Mouse (Mus musculus) bone marrow, adult 2 months (tissue): Measurements from ENCODE around the gene Olfr767. TPM values are rescaled to one million over a fixed set of nuclear protein-coding genes. Genes with fewer than 3 reads are reported as not detected.

Experiments
- H3K27ac ChIP-seq: fragments of 200-500 bp; 2 replicates; pipeline ENCODE4 v1.5.1; 2012; ENCODE audit warnings: low read depth, mild to moderate bottlenecking, control low read depth, inconsistent platforms, low read length; ENCODE audit not compliant: control insufficient read depth, poor library complexity, insufficient read depth
- H3K4me1 ChIP-seq: fragments of 200-500 bp; 2 replicates; pipeline ENCODE4 v1.6.1; 2011; ENCODE audit warnings: low read length; ENCODE audit not compliant: control insufficient read depth, insufficient read depth
- H3K4me3 ChIP-seq: fragments of 200-500 bp; replicated peaks from 2 replicates; pipeline ENCODE3; 2011; ENCODE audit warnings: mild to moderate bottlenecking, low read depth, low read length, control low read depth; ENCODE audit not compliant: control insufficient read depth
- CTCF ChIP-seq: fragments of 200-500 bp; IDR thresholded peaks from 2 replicates; pipeline ENCODE4 v1.5.1; 2011; ENCODE audit warnings: low read length, control low read depth; ENCODE audit not compliant: control insufficient read depth, insufficient read depth
- POLR2A ChIP-seq: fragments of 200-500 bp; IDR thresholded peaks from 2 replicates; pipeline ENCODE4 v1.6.1; 2011; ENCODE audit warnings: low read depth, mild to moderate bottlenecking, control low read depth, low read length, borderline replicate concordance; ENCODE audit not compliant: control insufficient read depth
- WGBS: fragments of 180-500 bp; shearing (Covaris S2); methylation state at CpG from one replicate; pipeline ENCODE4 v1.1.7; 2018; 5-methylcytosine and 5-hydroxymethylcytosine counted together
- polyA plus RNA-seq: library from polyadenylated mRNA; stranded (reverse); fragments of >200 nt; gene quantifications from 2 replicates; pipeline ENCODE4 v1.2.4, GENCODE M21; 2011; ENCODE audit warnings: low replicate concordance; ENCODE audit not compliant: missing spikeins, insufficient read depth, insufficient read length

Gene Olfr767
- polyA plus RNA-seq, 1 experiment: not detected

DNA sequence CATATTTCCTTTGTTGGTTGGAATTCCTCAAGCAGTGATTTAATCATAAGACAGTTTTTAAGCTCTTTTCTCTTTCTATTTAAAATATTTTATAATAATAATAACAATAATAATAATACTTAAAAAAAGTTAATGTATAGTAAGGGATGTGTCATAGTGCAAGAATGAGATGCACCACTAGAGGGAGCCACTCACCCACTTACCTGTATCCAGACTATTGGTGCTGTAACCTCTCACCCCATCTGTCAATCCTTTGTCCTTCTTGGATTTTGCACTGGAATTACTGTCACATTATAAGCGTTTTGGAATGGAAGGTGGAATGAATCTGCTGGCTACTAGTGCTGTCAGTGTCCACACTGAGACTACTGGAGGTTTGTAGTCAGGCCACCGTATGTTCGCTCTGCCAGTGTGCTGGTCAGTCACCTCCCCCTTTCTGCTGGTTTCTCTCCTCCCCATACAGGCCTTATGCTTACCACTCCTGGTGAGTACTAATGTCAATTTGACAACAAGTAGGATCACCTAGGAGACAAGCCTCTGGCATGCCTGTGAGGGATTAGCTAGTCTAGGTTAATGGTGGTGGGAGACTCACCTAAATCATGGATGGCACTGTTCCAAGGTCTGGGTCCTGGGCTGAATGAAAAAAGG lies 56.6 kb downstream of the Olfr767 start:
- TF ChIP-seq POLR2A: no peak
- TF ChIP-seq CTCF: 0 out of 2 replicates have a peak, but pooled peaks have one; percentile 16
- H3K27ac ChIP-seq: no peak overlapping the region
- 61% methylated on average over 3 of the region's 3 CpGs for WGBS
- no peak overlapping the region for H3K4me3 ChIP-seq
- H3K4me1 ChIP-seq: no peaks in the 10 kb centered on the region

Other genes starting within 250 kb of the Olfr767 start
- gene Gdf11, start 191.2 kb downstream of the Olfr767 start, polyA plus RNA-seq: 2.4 and 3.6 TPM in 2 replicates
- gene Cd63, start 181.9 kb downstream of the Olfr767 start, polyA plus RNA-seq: 49.2 and 134 TPM in 2 replicates
- gene Rdh5, start 160.0 kb downstream of the Olfr767 start, polyA plus RNA-seq: 2.6 and 6.2 TPM in 2 replicates
- 78.6 and 92.7 TPM in 2 replicates for gene Bloc1s1, start 158.9 kb downstream of the Olfr767 start, polyA plus RNA-seq
- 1.4 and 1.9 TPM in 2 replicates for gene Itga7, start 149.1 kb downstream of the Olfr767 start, polyA plus RNA-seq
- gene Mettl7b, start 121.9 kb downstream of the Olfr767 start, polyA plus RNA-seq: 1.3 and 3.7 TPM in 2 replicates
- gene Olfr9, start 93.5 kb downstream of the Olfr767 start, polyA plus RNA-seq: not detected in 2 replicates
- gene Olfr763, start 72.1 kb downstream of the Olfr767 start, polyA plus RNA-seq: not detected in 2 replicates
- not detected in 2 replicates for gene Olfr764-ps1, start 43.0 kb downstream of the Olfr767 start, polyA plus RNA-seq
- not detected in 2 replicates for gene Olfr765, start 32.9 kb downstream of the Olfr767 start, polyA plus RNA-seq
- gene Olfr766-ps1, start 13.9 kb downstream of the Olfr767 start, polyA plus RNA-seq: not detected in 2 replicates
- not detected in 2 replicates for gene Olfr768, start 16.5 kb upstream of the Olfr767 start, polyA plus RNA-seq
- gene Olfr769, start 35.0 kb upstream of the Olfr767 start, polyA plus RNA-seq: not detected in 2 replicates
- gene Olfr770, start 56.1 kb upstream of the Olfr767 start, polyA plus RNA-seq: not detected in 2 replicates
- not detected in 2 replicates for gene Olfr771, start 81.8 kb upstream of the Olfr767 start, polyA plus RNA-seq
- gene Olfr772, start 95.0 kb upstream of the Olfr767 start, polyA plus RNA-seq: 0.43 TPM in 1 of 2 replicates, not detected in the other
- gene Olfr773, start 104.5 kb upstream of the Olfr767 start, polyA plus RNA-seq: not detected in 2 replicates
- not detected in 2 replicates for gene Olfr774, start 153.3 kb upstream of the Olfr767 start, polyA plus RNA-seq
- not detected in 2 replicates for gene Olfr775, start 165.5 kb upstream of the Olfr767 start, polyA plus RNA-seq
- not detected in 2 replicates for gene Olfr776, start 176.2 kb upstream of the Olfr767 start, polyA plus RNA-seq
- not detected in 2 replicates for gene Olfr777, start 188.6 kb upstream of the Olfr767 start, polyA plus RNA-seq
- not detected in 2 replicates for gene Olfr780, start 235.2 kb upstream of the Olfr767 start, polyA plus RNA-seq
- gene Olfr781, start 245.9 kb upstream of the Olfr767 start, polyA plus RNA-seq: not detected in 2 replicates